ENCODE assay signal across 9 mouse cellular contexts in the genomic region with DNA sequence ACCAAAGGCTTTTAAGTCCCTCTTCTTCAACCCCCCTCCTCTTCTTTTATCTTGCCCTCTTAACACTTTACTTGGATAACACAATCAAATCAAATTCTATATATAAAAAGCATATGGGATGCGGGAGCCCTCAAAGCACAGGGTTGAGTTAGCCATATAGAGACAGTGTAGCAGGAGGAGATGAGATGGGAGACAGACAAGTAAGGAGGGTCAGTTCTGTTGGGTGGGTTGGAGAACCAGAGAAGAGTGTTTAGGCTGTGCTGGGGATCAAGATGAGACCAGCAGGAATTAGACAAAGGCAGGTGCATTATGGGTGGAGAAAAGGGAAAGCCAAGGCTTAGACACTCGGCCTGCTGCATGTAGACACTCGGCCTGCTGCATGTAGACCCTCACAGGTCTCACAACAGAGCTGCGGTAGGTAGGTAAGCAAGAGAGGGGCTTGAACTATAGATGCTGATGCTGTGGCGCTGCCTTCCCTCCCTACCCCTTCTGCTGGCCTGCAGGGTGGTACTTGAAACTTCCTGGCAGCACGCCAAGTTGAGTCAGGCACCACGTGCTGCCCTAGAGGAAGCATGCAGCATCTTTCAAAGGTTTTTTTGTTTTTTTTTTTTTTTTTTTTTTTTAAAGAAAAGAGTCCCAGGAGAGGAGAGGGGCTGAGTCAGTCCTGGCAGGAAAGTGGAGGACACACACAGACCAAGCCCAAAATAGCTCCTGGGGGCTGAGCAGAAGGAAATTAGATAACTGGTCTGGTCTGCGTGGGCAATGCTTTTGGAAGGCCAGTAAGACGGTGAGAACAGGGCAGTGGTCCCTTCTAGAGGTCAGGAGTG.
A peak's percentile ranks its signal among the peaks of the same experiment; 100 is the strongest.
DNase-seq lines count a peak whose midpoint lies in the region; ATAC-seq lines count a peak whose summit lies in the region.
"Had no signal": no experiment of that assay in that cellular context is flagged by ENCODE, and none has a peak within 500 bp of the region (broad histone marks: within the 10 kb centered on the region; RNA-seq: fewer than 3 reads in every experiment).

No protein-coding gene starts in this region.

- H3K27me3 ChIP-seq in embryonic facial prominence, embryonic 12.5 days: no peaks in the 10 kb centered on the region
- no peaks in the 10 kb centered on the region for H3K27me3 ChIP-seq in heart, embryonic 14.5 days (ENCODE audit: control insufficient read depth, insufficient read depth, low read length)
- H3K27me3 ChIP-seq in midbrain, embryonic 11.5 days (ENCODE audit: control insufficient read depth, insufficient read depth, low read length): no peaks in the 10 kb centered on the region
- no peaks in the 10 kb centered on the region for H3K27me3 ChIP-seq in stomach, embryonic 15.5 days (replicated peaks)
- H3K27me3 ChIP-seq: liver, embryonic 15.5 days had no signal

- no peaks in the 10 kb centered on the region for H3K9me3 ChIP-seq in embryonic facial prominence, embryonic 12.5 days
- H3K9me3 ChIP-seq in heart, embryonic 14.5 days (ENCODE audit: control insufficient read depth, low read length): no peaks in the 10 kb centered on the region
- no peaks in the 10 kb centered on the region for H3K9me3 ChIP-seq in midbrain, embryonic 11.5 days (ENCODE audit: control insufficient read depth, low read length)
- H3K9me3 ChIP-seq in stomach, embryonic 15.5 days: no peaks in the 10 kb centered on the region
- H3K9me3 ChIP-seq: liver, embryonic 15.5 days had no signal

- no peaks in the 10 kb centered on the region for H3K36me3 ChIP-seq in embryonic facial prominence, embryonic 12.5 days
- H3K36me3 ChIP-seq in heart, embryonic 14.5 days (ENCODE audit: control insufficient read depth, insufficient read depth, low read length): no peaks in the 10 kb centered on the region
- no peaks in the 10 kb centered on the region for H3K36me3 ChIP-seq in midbrain, embryonic 11.5 days (ENCODE audit: control insufficient read depth, insufficient read depth, low read length)
- H3K36me3 ChIP-seq in stomach, embryonic 15.5 days: no peaks in the 10 kb centered on the region
- H3K36me3 ChIP-seq: liver, embryonic 15.5 days had no signal

- H3K4me3 ChIP-seq in embryonic facial prominence, embryonic 12.5 days: no peak overlapping the region
- no peak overlapping the region for H3K4me3 ChIP-seq in heart, embryonic 14.5 days (ENCODE audit: control insufficient read depth in 1 of 2, insufficient read depth in 1 of 2, low read depth in 1 of 2, low read length in 2 of 2)
- H3K4me3 ChIP-seq in midbrain, embryonic 11.5 days (ENCODE audit: low read depth, low read length): no peak overlapping the region
- H3K4me3 ChIP-seq in stomach, embryonic 15.5 days (replicated peaks): no peak overlapping the region
- H3K4me3 ChIP-seq: liver, embryonic 15.5 days had no signal

- peak; percentile 76; the same call in 1 of the 2 replicates for ATAC-seq in embryonic facial prominence, embryonic 12.5 days (ENCODE audit: insufficient number of reproducible peaks, insufficient read depth, low FRiP score, low TSS enrichment)
- peak; percentile 68 for ATAC-seq in heart, embryonic 14.5 days (ENCODE audit: insufficient number of reproducible peaks, insufficient read depth, low FRiP score, low read depth)
- peak; percentile 83 for ATAC-seq in midbrain, embryonic 11.5 days (ENCODE audit: low FRiP score)
- peak; percentile 29; the same call in 1 of the 2 replicates for ATAC-seq in stomach, embryonic 15.5 days (ENCODE audit: insufficient read depth, low FRiP score, low read depth)

- WGBS in embryonic facial prominence, embryonic 12.5 days: 32% methylated on average over 9 of the region's 9 CpGs
- 27% methylated on average over 9 of the region's 9 CpGs for WGBS in heart, embryonic 14.5 days
- WGBS in midbrain, embryonic 11.5 days: 44% methylated on average over 9 of the region's 9 CpGs
- WGBS in stomach, embryonic 15.5 days: 42% methylated on average over 9 of the region's 9 CpGs

- no peak overlapping the region for H3K9ac ChIP-seq in embryonic facial prominence, embryonic 12.5 days
- H3K9ac ChIP-seq in heart, embryonic 14.5 days (ENCODE audit: low read length): no peak overlapping the region
- H3K9ac ChIP-seq in midbrain, embryonic 11.5 days (ENCODE audit: low read length): peak overlapping the region; percentile 14; the same call in 1 of the 2 replicates
- no peak overlapping the region for H3K9ac ChIP-seq in stomach, embryonic 15.5 days
- H3K9ac ChIP-seq: liver, embryonic 15.5 days had no signal

- H3K4me2 ChIP-seq in embryonic facial prominence, embryonic 12.5 days (replicated peaks): no peak overlapping the region
- no peak overlapping the region for H3K4me2 ChIP-seq in heart, embryonic 14.5 days (ENCODE audit: low read length)
- no peak overlapping the region for H3K4me2 ChIP-seq in midbrain, embryonic 11.5 days
- H3K4me2 ChIP-seq in stomach, embryonic 15.5 days: no peak overlapping the region
- H3K4me2 ChIP-seq: liver, embryonic 15.5 days had no signal

- DNase-seq in kidney, adult 11 months: peak; percentile 7
- DNase-seq in kidney, adult 18-20 months: no peak
- DNase-seq in ZHBTc4 (ENCODE audit: low read depth, low spot score): peak; percentile 56
- DNase-seq in kidney, postnatal 14 days: peak; percentile 64
- DNase-seq in midbrain, embryonic 11.5 days (ENCODE audit: low spot score, missing footprints): peak; percentile 94

- peak overlapping the region; percentile 83 for H3K27ac ChIP-seq in embryonic facial prominence, embryonic 12.5 days
- peak overlapping the region; percentile 53 to 59 for H3K27ac ChIP-seq in heart, embryonic 14.5 days (replicated peaks in 1 of 2; ENCODE audit: control insufficient read depth in 1 of 2, insufficient read depth in 1 of 2, low read depth in 2 of 2, low read length in 2 of 2)
- H3K27ac ChIP-seq in midbrain, embryonic 11.5 days (ENCODE audit: low read depth, low read length): peak overlapping the region; percentile 27; the same call in 1 of the 2 replicates
- H3K27ac ChIP-seq in stomach, embryonic 15.5 days: peak overlapping the region; percentile 63; the same call in 1 of the 2 replicates
- H3K27ac ChIP-seq: liver, embryonic 15.5 days had no signal

- H3K4me1 ChIP-seq in embryonic facial prominence, embryonic 12.5 days: peaks cover 27% of the 10 kb centered on the region
- peaks cover 16 to 21% of the 10 kb centered on the region in 2 experiments for H3K4me1 ChIP-seq in heart, embryonic 14.5 days (ENCODE audit: control insufficient read depth in 2 of 2, insufficient read depth in 2 of 2, low read length in 2 of 2)
- peaks cover 11% of the 10 kb centered on the region for H3K4me1 ChIP-seq in midbrain, embryonic 11.5 days (ENCODE audit: control insufficient read depth, insufficient read depth, low read length)
- H3K4me1 ChIP-seq in stomach, embryonic 15.5 days: peaks cover 16% of the 10 kb centered on the region
- H3K4me1 ChIP-seq: liver, embryonic 15.5 days had no signal

Comparison
In these comparisons a context has a peak if more than half of its experiments do, and no peak if none do; other contexts are left out.
1. ATAC-seq: peak in every context shown above with its lines; median percentile 83 in midbrain, embryonic 11.5 days; 76 in embryonic facial prominence, embryonic 12.5 days; 68 in heart, embryonic 14.5 days; 29 in stomach, embryonic 15.5 days.
2. H3K27ac ChIP-seq: peak in every context shown above with its lines; median percentile 83 in embryonic facial prominence, embryonic 12.5 days; 63 in stomach, embryonic 15.5 days; 56 in heart, embryonic 14.5 days; 27 in midbrain, embryonic 11.5 days.